Mouse (Mus musculus) cortical plate, adult 2 months (tissue): ENCODE data around the gene Utp11. TPM values are rescaled to one million over a fixed set of nuclear protein-coding genes. Genes with fewer than 3 reads are reported as not detected.

Source experiments
- H3K27ac ChIP-seq: fragments of 200-500 bp; 2 replicates; pipeline ENCODE4 v1.5.1; 2012; ENCODE audit warnings: low read length, control low read depth, inconsistent platforms; ENCODE audit not compliant: insufficient read depth
- H3K4me1 ChIP-seq: fragments of 200-500 bp; 2 replicates; pipeline ENCODE4 v1.6.1; 2011; ENCODE audit warnings: low read length; ENCODE audit not compliant: control insufficient read depth, insufficient read depth
- H3K4me3 ChIP-seq: fragments of 200-500 bp; 2 replicates; pipeline ENCODE4 v1.5.1; 2011; ENCODE audit warnings: mild to moderate bottlenecking, low read length, control low read depth; ENCODE audit not compliant: insufficient read depth
- CTCF ChIP-seq: fragments of 200-500 bp; IDR thresholded peaks from 2 replicates; pipeline ENCODE4 v1.5.1; 2011; ENCODE audit warnings: mild to moderate bottlenecking, control low read depth, low read length; ENCODE audit not compliant: insufficient read depth; ENCODE audit errors: extremely low read depth
- POLR2A ChIP-seq: fragments of 200-500 bp; IDR thresholded peaks from 2 replicates; pipeline ENCODE4 v1.6.1; 2011; ENCODE audit warnings: mild to moderate bottlenecking, low read length, control low read depth; ENCODE audit not compliant: insufficient read depth; ENCODE audit errors: extremely low read depth
- polyA plus RNA-seq: library from polyadenylated mRNA; depleted of rRNA; stranded (reverse); fragments of >200 nt; gene quantifications from 2 replicates; pipeline ENCODE4 v1.2.3, GENCODE M21; 2012

Gene Utp11
- polyA plus RNA-seq, 1 experiment: 19.3 TPM

- Histone ChIP-seq H3K27ac (no peak overlapping the region), H3K4me1 (0 out of 2 replicates have a peak, but pooled peaks cover under 1% of the 10 kb centered on the region), H3K4me3 (no peak overlapping the region)
- TF ChIP-seq POLR2A (no peak), CTCF (no peak)
Observed at GRCm38 (mm10) chr4:124695786-124696516, 2.6 kb upstream of the Utp11 start.

DNA sequence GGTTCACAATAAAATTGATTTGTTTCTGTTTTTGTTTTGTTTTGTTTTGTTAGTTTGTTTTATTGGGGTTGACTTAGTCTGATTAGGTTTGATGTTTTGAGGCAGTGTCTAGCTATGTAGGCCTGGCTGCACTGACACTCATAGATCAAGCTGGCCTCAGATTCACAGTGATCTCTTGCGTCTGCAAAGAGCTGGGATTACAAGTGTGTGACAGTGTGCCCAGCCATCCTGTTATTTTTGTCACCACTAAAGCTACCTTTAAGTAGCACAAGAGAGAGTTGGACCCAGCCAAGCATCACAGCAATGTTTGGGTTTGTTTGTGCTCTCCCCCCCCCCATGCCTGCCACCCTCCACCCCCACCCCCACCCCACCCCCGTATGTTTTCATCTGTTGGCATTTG is 1.2 kb upstream of the Utp11 start:
- Histone ChIP-seq H3K4me1 (0 out of 2 replicates have a peak, but pooled peaks cover 2% of the 10 kb centered on the region), H3K4me3 (no peak overlapping the region), H3K27ac (no peak overlapping the region)
- no peak for TF ChIP-seq CTCF
- no peak for TF ChIP-seq POLR2A

- no peak for TF ChIP-seq CTCF
- TF ChIP-seq POLR2A: no peak
- Histone ChIP-seq H3K27ac (no peak overlapping the region), H3K4me3 (peak overlapping the region; percentile 81), H3K4me1 (0 out of 2 replicates have a peak, but pooled peaks cover 2% of the 10 kb centered on the region)
Observed at GRCm38 (mm10) chr4:124692416-124692861, 961 bp downstream of the Utp11 start.

- no peak overlapping the region for H3K4me3 ChIP-seq
- TF ChIP-seq CTCF (no peak), POLR2A (no peak)
- H3K4me1 ChIP-seq: 0 out of 2 replicates have a peak, but pooled peaks cover 2% of the 10 kb centered on the region
- no peak overlapping the region for H3K27ac ChIP-seq
Observed at GRCm38 (mm10) chr4:124691455-124691854, 1.9 kb downstream of the Utp11 start.

DNA sequence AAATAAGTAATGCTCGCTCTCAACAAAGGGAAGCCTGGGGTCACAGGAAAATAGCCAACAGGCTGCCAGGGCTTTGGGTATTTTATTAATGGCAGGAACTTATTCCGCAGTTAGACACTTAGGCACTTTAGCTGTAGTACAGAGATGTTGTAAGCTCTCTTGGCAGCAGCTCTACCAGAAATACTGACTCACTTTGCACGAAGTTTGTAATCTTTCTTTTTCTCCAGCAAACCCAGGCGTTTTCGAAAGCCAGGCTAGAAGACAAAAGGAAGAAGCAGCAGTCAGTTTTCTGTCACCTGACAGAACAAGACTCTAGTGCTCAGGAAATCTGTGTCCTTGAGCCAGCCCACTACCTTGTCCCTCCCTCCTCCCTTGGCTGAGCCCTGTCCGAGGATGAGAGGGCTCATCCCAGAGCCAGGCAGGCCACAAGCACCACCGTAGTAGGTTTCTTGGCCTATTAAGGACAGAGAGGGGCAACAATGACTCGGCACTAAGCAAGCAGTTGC is 7.5 kb downstream of the Utp11 start:
- 0 out of 2 replicates have a peak, but pooled peaks cover 2% of the 10 kb centered on the region for H3K4me1 ChIP-seq
- TF ChIP-seq CTCF (no peak), POLR2A (no peak)
- no peak overlapping the region for H3K27ac ChIP-seq
- H3K4me3 ChIP-seq: no peak overlapping the region

DNA sequence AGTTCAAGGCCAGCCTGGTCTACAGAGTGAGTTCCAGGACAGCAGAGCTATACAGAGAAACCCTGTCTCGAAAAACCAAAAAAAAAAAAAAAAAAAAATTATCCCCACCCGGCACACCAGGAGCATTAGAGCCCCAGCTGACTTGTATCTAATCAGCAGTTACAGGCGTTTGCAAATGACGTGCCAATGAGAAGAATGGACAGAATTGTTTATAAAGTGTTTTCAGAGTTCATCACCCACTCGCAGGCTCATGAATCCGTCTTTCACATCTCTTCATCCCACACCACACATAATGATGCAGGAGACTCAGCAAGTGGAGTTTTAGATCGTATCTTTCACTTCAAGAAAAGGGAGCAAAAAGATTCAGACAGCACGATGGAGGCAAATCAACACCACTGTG is 7.9 kb downstream of the Utp11 start:
- TF ChIP-seq POLR2A (no peak), CTCF (no peak)
- no peak overlapping the region for H3K4me3 ChIP-seq
- no peaks in the 10 kb centered on the region for H3K4me1 ChIP-seq
- H3K27ac ChIP-seq: no peak overlapping the region

GRCm38 (mm10) chr4:124685004-124685403 is 8.4 kb downstream of the Utp11 start:
- TF ChIP-seq CTCF (peak; percentile 32; the same call in 1 of the 2 replicates), POLR2A (no peak)
- Histone ChIP-seq H3K4me1 (no peaks in the 10 kb centered on the region), H3K27ac (no peak overlapping the region), H3K4me3 (no peak overlapping the region)

DNA sequence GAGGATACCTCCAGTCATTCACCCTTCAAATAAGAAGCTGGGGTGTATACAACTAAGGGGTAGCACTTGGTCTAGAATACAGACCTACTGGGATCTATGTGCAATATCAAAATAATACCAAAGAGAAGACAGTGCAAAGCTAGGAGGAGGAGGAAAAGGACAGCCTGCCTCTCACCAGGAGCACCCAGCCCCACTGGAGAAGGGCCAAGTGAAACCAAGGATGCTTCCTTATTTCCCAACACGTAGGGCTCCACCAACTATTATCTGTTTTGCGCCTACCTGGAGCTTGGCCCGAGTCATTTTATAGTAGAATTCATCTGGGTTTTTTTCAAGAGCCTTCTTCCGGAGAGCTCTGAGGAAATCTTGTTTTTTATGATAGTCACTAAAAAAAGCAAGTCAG is 9.9 kb downstream of the Utp11 start:
- Histone ChIP-seq H3K4me1 (no peaks in the 10 kb centered on the region), H3K4me3 (no peak overlapping the region), H3K27ac (no peak overlapping the region)
- TF ChIP-seq CTCF (no peak), POLR2A (no peak)

GRCm38 (mm10) chr4:124682270-124682669 is 11.1 kb downstream of the Utp11 start:
- TF ChIP-seq CTCF: peak; percentile 19; the same call in 1 of the 2 replicates
- no peak for TF ChIP-seq POLR2A
- Histone ChIP-seq H3K4me3 (no peak overlapping the region), H3K27ac (no peak overlapping the region), H3K4me1 (no peaks in the 10 kb centered on the region)

- no peak for TF ChIP-seq CTCF
- TF ChIP-seq POLR2A: no peak
- Histone ChIP-seq H3K27ac (no peak overlapping the region), H3K4me1 (0 out of 2 replicates have a peak, but pooled peaks cover 2% of the 10 kb centered on the region)
Observed at GRCm38 (mm10) chr4:124675958-124676357, 17.4 kb downstream of the Utp11 start.

More at GRCm38 (mm10) chr4:124675958-124676357, 17.4 kb downstream of the Utp11 start:
- no peak overlapping the region for H3K4me3 ChIP-seq
